Mouse (Mus musculus) forebrain, embryonic 10.5 days (tissue): ENCODE results near the gene Arhgap32. TPM values are rescaled to one million over a fixed set of nuclear protein-coding genes. Genes with fewer than 3 reads are reported as not detected.

Source experiments
- DNase-seq: peaks from one replicate; pipeline ENCODE4 v3.0.0-alpha.2; 2017; ENCODE audit warnings: low spot score; ENCODE audit errors: extremely low spot score
- H3K27ac ChIP-seq: fragments of 300-500 bp; sonication (generic); 2 replicates; pipeline ENCODE4 v1.5.1; 2016; ENCODE audit warnings: mild to moderate bottlenecking
- H3K27me3 ChIP-seq: fragments of 300-500 bp; sonication (generic); 2 replicates; pipeline ENCODE4 v1.6.1; 2016; ENCODE audit warnings: mild to moderate bottlenecking; ENCODE audit not compliant: poor library complexity, severe bottlenecking
- H3K36me3 ChIP-seq: fragments of 300-500 bp; sonication (generic); replicated peaks from 2 replicates; pipeline ENCODE4 v1.6.1; 2016; ENCODE audit warnings: mild to moderate bottlenecking, moderate library complexity
- H3K4me1 ChIP-seq: fragments of 300-500 bp; sonication (generic); 2 replicates; pipeline ENCODE4 v1.6.1; 2016
- H3K4me3 ChIP-seq: fragments of 300-500 bp; sonication (generic); 2 replicates; pipeline ENCODE4 v1.5.1; 2016; ENCODE audit warnings: mild to moderate bottlenecking, moderate library complexity
- H3K9me3 ChIP-seq: fragments of 300-500 bp; sonication (generic); 2 replicates; pipeline ENCODE4 v1.6.1; 2016; ENCODE audit warnings: mild to moderate bottlenecking, moderate library complexity
- WGBS: fragments of 180-500 bp; shearing (Covaris S2); methylation state at CpG from one replicate; pipeline ENCODE4 v1.1.7; 2016; 5-methylcytosine and 5-hydroxymethylcytosine counted together
- polyA plus RNA-seq: library from polyadenylated mRNA; unstranded; fragments of >200 nt; fragmentation: Nextera tagmentation; extraction: Ambion mirVana; gene quantifications from 2 replicates; pipeline ENCODE4 v1.2.1, GENCODE M21; 2016

Arhgap32 gene
- polyA plus RNA-seq, 1 experiment from 2014 or later = 4.5 TPM

DNA sequence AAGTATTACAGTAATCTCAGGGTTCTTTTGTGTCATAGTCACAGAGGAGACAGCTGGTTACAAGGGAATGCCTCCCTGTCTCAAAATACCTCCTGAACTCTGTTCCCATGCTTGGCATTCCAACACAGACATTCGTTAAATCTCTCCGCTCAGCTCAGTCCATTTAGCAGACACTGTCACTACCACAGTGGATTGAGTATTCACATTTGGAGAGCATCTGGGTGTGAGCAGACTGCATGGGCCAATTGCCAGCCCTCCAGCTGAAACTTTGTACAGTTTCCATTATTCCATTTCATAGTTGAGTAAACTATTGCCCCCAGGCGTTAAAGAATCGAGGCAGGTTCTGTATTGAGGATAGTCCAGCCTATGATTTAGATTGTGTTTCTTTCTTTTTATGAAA lies 60.7 kb downstream of the Arhgap32 start:
- 84% methylated on average over 4 of the region's 4 CpGs for WGBS
- no peak overlapping the region for H3K4me3 ChIP-seq
- peaks cover 4% of the 10 kb centered on the region; the same call in 1 of the 2 replicates for H3K36me3 ChIP-seq
- DNase-seq = no peak
- H3K27ac ChIP-seq = no peak overlapping the region
- no peaks in the 10 kb centered on the region for H3K9me3 ChIP-seq
- H3K27me3 ChIP-seq = no peaks in the 10 kb centered on the region
- no peaks in the 10 kb centered on the region for H3K4me1 ChIP-seq

DNA sequence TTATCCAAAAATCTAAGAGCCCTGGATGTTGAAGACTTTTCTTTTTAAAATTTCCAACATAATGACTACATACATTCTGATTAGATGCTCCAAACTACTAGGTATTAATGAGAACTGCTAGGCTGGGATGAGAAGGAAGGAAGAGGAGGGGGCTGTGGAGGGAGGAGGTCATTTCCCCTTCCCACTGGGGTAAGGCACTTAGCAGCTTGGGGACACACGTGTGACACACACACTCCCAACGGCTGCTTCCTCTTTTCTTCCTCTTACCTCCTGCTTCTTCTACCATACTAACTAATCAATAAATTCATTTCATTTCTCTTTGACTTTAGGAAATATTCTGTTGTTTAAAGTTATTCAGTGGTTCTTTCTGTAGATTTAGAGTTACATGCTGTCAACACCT lies 65.2 kb downstream of the Arhgap32 start:
- H3K4me3 ChIP-seq = no peak overlapping the region
- H3K9me3 ChIP-seq = no peaks in the 10 kb centered on the region
- WGBS = 71% methylated on average over 2 of the region's 2 CpGs
- DNase-seq = no peak
- peaks cover 33% of the 10 kb centered on the region for H3K36me3 ChIP-seq
- no peak overlapping the region for H3K27ac ChIP-seq
- H3K27me3 ChIP-seq = no peaks in the 10 kb centered on the region
- H3K4me1 ChIP-seq = no peaks in the 10 kb centered on the region

DNA sequence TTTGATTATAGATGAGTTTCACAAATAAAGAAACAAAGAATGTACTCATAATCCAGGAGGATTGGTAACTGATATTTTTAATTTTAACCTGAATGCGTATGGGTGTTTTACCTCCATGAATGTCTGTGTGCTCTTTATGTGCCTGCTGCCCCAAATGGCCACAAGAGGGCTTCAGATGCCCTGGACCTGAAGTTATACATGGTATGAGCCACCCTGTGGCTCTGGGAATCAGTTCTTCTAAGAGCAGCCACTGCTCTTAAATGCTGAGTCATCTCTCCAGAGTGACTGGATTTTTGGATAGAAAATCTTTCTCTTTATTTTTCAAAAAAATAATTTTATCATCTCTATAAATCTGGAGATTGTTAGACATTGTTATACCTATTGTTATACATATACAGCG lies 70.6 kb downstream of the Arhgap32 start:
- Histone ChIP-seq H3K27ac (no peak overlapping the region), H3K36me3 (peaks cover 46% of the 10 kb centered on the region), H3K9me3 (no peaks in the 10 kb centered on the region), H3K4me1 (0 out of 2 replicates have a peak, but pooled peaks cover 4% of the 10 kb centered on the region), H3K4me3 (no peak overlapping the region), H3K27me3 (no peaks in the 10 kb centered on the region)
- WGBS = 96% methylated on average over 2 of the region's 2 CpGs
- no peak for DNase-seq

DNA sequence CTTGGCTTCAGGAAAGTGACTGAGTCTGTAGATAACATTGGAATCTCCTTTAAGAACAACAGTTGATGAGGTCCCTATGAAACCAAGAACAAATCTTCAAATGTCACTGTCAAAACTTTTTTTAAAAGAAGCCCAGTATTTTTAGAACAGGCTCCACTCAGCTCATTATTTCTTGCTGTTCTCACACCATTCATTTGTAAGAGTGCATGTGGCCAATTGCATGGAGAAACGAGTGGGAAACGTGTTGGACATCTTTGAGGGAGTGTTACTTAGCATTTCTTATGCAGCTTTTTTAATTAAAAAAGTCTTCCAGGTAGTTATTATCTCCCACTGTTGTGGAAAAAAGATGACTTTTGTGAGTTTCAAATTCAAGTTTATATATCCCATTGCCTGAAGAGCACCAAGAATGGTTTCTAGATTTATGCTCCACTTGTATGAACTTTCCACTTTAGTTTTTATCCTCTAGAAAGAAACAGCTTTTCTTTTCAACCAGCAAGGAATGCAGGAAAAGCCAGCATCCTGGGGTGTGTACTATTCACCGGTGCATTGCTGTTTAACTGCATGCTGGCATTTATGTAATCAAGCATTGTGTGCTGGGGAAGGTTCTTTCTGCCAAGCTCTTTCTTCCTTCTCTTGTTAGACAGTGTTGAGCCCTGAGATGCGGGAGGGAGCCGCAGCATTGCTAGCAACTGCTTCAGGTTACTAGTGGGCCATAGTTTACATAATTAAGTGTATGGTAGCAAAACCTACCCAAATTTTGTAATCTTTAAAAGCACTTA lies 76.5 kb downstream of the Arhgap32 start:
- WGBS = 29% methylated on average over 5 of the region's 5 CpGs
- Histone ChIP-seq H3K9me3 (no peaks in the 10 kb centered on the region), H3K36me3 (peaks cover 19% of the 10 kb centered on the region), H3K27me3 (no peaks in the 10 kb centered on the region), H3K4me1 (peaks cover 17% of the 10 kb centered on the region), H3K27ac (no peak overlapping the region), H3K4me3 (no peak overlapping the region)
- no peak for DNase-seq

DNA sequence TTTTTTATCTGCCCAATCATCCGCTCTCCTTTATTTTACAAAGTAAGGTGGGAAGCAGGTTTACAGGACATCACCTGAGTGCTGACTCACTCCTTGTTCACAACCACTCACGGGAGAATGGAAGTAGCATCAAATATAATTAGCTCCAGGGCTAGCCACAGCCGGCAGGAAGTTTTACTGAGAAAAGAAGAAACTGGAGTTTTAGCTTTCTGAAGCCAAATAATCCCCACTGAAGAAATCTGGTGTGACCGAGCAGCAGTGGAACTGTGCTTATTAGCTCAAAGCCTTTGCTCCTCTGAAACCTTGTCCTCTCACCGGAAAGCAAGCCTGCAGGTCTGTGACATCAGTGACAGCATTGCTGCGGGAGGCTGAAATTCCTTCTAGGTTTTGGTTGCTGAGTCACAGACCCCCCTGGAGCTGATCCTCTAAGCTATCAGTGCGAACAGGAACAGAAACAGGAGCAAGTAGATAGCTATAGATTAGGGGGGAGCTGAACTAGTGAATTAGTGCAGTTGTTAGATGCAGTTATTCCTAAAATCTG lies 88.6 kb downstream of the Arhgap32 start:
- Histone ChIP-seq H3K27me3 (no peaks in the 10 kb centered on the region), H3K4me3 (no peak overlapping the region), H3K9me3 (no peaks in the 10 kb centered on the region), H3K4me1 (peaks cover 8% of the 10 kb centered on the region; the same call in 1 of the 2 replicates), H3K27ac (no peak overlapping the region), H3K36me3 (peaks cover 3% of the 10 kb centered on the region)
- no peak for DNase-seq
- 52% methylated on average over 7 of the region's 7 CpGs for WGBS

DNA sequence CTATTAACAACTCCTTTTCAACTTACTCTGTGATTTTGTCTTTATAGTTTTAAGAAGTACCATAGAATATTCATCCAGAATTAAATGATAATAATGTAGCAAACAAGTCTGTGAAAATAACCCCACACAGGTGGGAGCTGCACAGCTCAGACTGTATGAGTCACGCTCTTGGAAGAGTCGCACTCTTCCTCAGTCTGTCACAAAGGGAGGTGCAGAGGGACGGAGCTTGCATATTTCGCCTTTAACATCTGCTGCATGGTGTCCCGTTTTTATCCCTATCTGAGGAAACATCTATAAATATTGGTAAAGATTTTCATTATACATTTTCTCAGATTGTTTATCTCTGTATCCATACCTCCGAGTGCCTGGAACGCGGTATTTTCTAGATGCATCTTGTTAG lies 91.2 kb downstream of the Arhgap32 start:
- Histone ChIP-seq H3K27ac (no peak overlapping the region), H3K36me3 (no peaks in the 10 kb centered on the region; the same call in 1 of the 2 replicates), H3K4me1 (peaks cover 5% of the 10 kb centered on the region; the same call in 1 of the 2 replicates), H3K9me3 (no peaks in the 10 kb centered on the region), H3K27me3 (no peaks in the 10 kb centered on the region), H3K4me3 (no peak overlapping the region)
- 90% methylated on average over 8 of the region's 8 CpGs for WGBS
- DNase-seq = no peak

DNA sequence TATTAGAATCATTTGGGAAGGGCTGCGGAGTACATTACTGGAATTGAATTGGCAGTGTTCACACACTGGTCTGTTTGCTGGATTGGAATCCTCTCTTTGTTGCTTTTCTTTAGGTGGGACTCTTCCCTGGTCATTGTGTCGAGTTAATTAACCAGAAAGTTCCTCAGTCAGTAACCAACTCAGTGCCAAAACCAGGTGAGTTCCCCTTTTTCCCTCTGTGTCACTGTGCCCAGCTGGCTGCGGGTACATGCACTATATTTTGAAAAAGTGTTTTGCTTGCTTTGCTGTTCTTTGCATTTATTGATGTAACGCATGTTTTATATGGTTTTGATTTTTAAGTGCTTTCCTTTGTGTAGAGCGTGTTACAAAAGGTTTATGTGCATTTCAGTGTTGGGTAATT lies 92.1 kb downstream of the Arhgap32 start:
- DNase-seq = no peak
- no peaks in the 10 kb centered on the region for H3K27me3 ChIP-seq
- H3K36me3 ChIP-seq = no peaks in the 10 kb centered on the region; the same call in 1 of the 2 replicates
- peaks cover 5% of the 10 kb centered on the region; the same call in 1 of the 2 replicates for H3K4me1 ChIP-seq
- H3K27ac ChIP-seq = no peak overlapping the region
- no peak overlapping the region for H3K4me3 ChIP-seq
- no peaks in the 10 kb centered on the region for H3K9me3 ChIP-seq
- 80% methylated on average over 5 of the region's 5 CpGs for WGBS

DNA sequence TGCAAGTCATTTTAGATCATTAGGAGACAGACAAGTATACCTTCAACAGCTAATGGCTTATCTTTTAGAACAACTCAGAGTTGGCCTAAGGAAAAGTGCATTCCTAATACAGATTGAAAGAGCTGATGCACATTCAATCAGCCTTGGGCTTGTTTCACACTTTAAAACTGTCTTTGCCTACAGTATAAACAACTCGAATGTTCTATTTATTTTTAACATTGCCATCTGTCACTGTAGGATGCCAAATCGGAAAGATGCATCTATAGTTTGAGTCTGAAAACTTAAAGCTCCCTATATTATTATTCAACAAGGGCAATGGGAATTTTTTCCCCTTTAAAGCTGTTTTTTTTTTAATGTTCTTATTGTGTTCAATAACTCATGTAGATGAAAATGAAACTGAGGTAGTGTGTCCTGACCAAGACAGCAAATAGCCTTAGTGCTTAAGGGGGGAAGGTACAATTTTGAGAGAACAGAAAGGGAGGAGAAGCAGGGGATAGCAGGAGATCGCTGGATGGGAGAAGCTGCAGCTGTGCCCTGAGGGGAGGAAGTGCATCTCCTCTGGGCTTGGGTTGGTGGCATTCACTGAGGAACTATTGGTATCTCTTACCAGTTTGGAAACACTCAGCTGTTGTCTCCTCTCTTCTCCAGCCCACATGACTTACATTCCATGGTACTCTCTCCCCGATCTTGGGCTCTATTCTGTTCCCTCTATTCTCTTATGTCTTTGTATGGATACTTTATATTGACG lies 101.1 kb downstream of the Arhgap32 start:
- peaks cover 10% of the 10 kb centered on the region for H3K4me1 ChIP-seq
- H3K27ac ChIP-seq = no peak overlapping the region
- no peaks in the 10 kb centered on the region for H3K9me3 ChIP-seq
- no peak overlapping the region for H3K4me3 ChIP-seq
- H3K27me3 ChIP-seq = no peaks in the 10 kb centered on the region
- DNase-seq = no peak
- H3K36me3 ChIP-seq = no peaks in the 10 kb centered on the region
- WGBS = 76% methylated on average over 5 of the region's 5 CpGs

DNA sequence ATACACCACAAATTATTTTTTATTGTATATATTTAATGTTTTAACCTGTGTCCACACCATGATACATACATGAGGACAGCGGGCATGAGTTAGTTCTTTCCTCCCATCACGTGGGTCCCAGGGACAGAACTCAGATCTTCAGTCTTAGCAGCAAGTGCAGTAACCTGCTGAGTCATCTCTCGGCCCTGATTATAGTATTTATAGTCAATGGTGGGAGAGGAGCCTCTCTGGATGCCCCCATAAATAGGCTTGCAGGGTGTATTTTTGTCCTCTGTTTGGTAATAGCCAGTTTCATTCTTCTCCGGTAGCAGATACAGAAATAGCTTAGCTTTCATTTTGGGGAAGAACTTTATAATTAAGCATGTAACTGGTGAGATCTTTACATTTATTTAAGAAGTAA lies 103.5 kb downstream of the Arhgap32 start:
- Histone ChIP-seq H3K4me1 (peaks cover 29% of the 10 kb centered on the region), H3K27me3 (no peaks in the 10 kb centered on the region), H3K27ac (no peak overlapping the region), H3K36me3 (no peaks in the 10 kb centered on the region), H3K9me3 (no peaks in the 10 kb centered on the region), H3K4me3 (no peak overlapping the region)
- 80% methylated on average over 4 of the region's 4 CpGs for WGBS
- no peak for DNase-seq

DNA sequence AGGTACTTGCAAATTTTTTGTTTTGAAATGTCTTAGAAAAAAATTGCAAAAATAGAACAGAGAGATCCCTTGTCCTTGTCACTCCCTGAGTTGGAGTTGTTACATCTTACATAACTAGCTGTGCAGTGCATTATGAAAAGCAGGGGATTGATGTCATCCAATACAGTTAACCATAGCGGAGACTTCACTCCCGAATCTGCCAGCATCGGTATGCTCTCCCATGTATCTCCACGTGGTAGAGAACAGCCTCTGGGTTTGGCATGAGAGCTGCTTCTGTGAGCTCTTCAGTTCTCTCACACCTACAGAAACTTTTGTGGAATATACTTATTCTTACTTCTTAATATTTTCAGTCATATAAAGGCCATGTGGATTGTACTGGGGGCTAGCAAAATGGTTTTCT lies 106.2 kb downstream of the Arhgap32 start:
- Histone ChIP-seq H3K4me3 (no peak overlapping the region), H3K27me3 (no peaks in the 10 kb centered on the region), H3K27ac (no peak overlapping the region), H3K4me1 (peaks cover 29% of the 10 kb centered on the region), H3K36me3 (no peaks in the 10 kb centered on the region), H3K9me3 (no peaks in the 10 kb centered on the region)
- 83% methylated on average over 4 of the region's 4 CpGs for WGBS
- DNase-seq = no peak

DNA sequence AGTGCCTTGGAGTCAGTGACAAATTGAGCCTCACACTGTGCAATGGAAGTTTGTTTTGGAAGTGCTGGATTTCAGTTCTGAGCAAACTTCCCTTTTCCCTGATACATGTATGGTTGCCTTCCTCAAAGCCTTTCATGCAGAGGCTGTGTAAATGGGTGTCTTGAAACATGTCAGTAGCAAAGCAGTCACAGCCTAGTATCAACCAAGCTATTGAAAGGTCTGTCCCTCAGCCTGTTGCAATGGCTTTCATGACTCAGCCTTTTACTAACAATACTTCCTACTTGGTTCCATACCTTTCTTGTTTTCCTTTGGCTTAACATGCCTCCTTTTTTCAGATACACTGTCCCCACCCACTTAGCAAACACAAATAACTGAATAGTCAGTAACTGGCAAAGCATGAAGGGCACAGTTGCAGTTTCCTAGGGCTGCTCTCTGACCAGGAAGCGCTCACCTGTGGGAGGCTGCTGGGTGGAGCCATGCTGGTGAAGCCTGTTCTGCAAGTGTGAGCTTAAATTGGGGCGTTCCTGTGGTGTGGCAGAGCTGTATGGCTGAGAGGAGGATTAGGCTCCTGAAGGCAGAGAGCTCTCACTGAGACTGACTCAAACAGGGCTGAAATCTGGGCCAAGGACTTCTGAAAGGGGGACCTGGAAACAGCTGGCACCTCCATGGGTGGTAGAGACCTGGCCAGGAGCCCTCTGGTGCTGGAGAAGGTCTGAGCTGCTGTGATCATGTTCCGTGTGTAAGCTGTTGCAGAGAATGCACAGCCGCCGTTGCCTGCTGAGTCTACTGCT lies 108.0 kb downstream of the Arhgap32 start:
- Histone ChIP-seq H3K27me3 (no peaks in the 10 kb centered on the region), H3K4me1 (peaks cover 30% of the 10 kb centered on the region), H3K4me3 (no peak overlapping the region), H3K9me3 (no peaks in the 10 kb centered on the region), H3K36me3 (no peaks in the 10 kb centered on the region), H3K27ac (0 out of 2 replicates have a peak overlapping the region, but pooled peaks have one; percentile 20)
- WGBS = 36% methylated on average over 5 of the region's 5 CpGs
- DNase-seq = peak; percentile 19

DNA sequence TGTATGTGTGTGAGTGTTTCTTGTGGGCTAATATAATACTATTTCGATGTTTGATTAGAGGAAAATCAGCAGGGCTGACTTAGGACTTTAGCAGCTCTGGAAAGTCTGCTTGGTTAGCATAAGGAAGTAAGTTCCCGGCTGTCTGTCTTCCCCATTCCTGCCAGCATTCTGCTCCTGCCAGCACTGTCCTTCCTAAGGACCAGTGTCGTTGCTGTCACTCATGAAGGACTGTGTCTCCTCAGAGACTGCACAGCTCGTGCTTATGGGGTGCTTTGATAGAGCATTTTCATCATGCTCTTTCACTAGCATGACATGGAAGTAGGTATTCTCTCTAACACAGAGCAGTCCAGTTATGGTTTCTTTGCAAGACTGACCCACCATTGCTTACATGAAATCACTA lies 109.0 kb downstream of the Arhgap32 start:
- 69% methylated on average over 4 of the region's 4 CpGs for WGBS

More for the DNA sequence above, 109.0 kb downstream of the Arhgap32 start:
- Histone ChIP-seq H3K9me3 (no peaks in the 10 kb centered on the region), H3K4me1 (peaks cover 30% of the 10 kb centered on the region), H3K27me3 (no peaks in the 10 kb centered on the region), H3K27ac (no peak overlapping the region), H3K36me3 (no peaks in the 10 kb centered on the region), H3K4me3 (no peak overlapping the region)
- DNase-seq = no peak
